Mouse (Mus musculus): ENCODE data around the gene Rhox1.
"Not testable (repeated sequence)": the region's sequence is repeated elsewhere in the genome, so short reads cannot be mapped to it uniquely, and the experiment has no call there.

- TF ChIP-seq CTCF (IDR thresholded peaks at IDR 0.05; ENCODE audit: low read depth); EP300 (optimal IDR thresholded peaks at IDR 0.05): not testable (repeated sequence)
Measured at GRCm38 (mm10) chrX:37184401-37184800, 37.7 kb downstream of the Rhox1 start.
